Mouse (Mus musculus): ENCODE data around the gene Nudt8.

DNA sequence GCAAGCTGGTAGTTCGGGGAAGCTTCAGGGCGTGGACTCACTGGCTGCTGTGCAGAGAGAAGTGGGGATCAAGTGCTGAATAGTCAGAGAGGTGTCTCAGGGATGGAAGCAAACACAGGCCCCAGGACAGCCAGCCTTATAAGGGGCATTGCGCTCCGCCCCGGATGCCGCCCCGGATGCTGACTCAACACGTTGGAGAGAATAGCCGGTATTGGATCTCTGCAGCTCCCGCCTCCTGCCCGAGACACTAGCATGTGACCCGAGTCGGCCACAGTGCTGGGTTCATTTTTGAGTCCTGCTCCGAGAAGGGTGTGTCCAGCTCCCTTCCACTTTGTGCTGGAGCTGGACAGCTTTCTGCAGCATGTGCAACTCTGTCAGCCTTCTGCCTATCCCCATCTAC is 41.7 kb downstream of the Nudt8 start:
- TF ChIP-seq REST (IDR thresholded peaks at IDR 0.05; ENCODE audit: insufficient read depth, insufficient read length) (no peak), TCF12 (IDR thresholded peaks at IDR 0.05; ENCODE audit: insufficient read depth, poor library complexity, severe bottlenecking) (no peak), POLR2A (IDR thresholded peaks at IDR 0.05; ENCODE audit: insufficient read length, low read depth) (no peak)
